Mouse (Mus musculus): ENCODE results near the gene Ifitm3. TPM values are rescaled to one million over a fixed set of nuclear protein-coding genes. Genes with fewer than 3 reads are reported as not detected.
"Not testable (repeated sequence)": the region's sequence is repeated elsewhere in the genome, so short reads cannot be mapped to it uniquely, and the experiment has no call there.

The Ifitm3 gene
- polyA plus RNA-seq, 1 experiment from 2014 or later: 166 TPM

DNA sequence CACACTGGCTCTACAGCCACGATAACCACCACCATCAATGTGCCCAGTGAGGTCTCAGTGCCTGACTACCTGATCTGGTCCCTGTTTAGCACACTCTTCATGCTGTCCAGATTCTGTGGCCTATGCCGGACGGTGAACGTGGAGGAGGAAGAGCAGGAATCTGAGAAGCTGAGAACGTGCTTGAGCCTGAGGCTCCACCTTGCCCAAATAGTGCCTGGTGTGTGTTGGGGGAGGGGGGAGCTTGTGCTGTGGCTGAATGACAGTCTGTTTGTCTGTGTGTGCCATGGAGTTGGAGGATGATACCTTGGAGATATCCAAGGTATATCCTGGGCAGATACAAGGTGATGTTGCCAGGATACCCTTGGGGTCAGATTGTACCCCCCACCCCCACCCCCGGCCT is 20.4 kb downstream of the Ifitm3 start:
- Histone ChIP-seq H3K9me3 (ENCODE audit: control insufficient read depth, low read length) (no peaks in the 10 kb centered on the region), H3K4me3 (ENCODE audit: low read length) (no peak overlapping the region)
- WGBS: 42% methylated on average over 6 of the region's 6 CpGs

DNA sequence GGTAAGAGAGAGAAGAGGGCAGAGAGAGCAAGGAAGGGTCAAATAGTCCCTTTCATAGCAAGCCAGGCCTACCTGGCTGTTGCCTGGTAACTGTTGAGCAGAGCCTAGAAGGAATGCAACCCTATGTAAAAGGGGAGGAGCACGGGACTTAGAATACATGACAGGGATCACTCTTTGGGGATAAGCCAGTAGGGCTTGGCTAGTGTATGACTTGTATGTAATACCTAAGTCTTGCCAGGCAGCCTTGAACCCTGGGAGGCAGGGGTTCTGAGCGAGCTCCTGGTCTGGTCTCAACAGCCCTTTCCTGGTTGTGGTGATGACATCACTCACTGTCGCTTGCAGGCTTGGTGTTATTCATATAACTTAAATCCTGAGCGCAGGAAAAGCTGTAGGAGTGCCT is 21.5 kb downstream of the Ifitm3 start:
- Histone ChIP-seq H3K4me2 (replicated peaks; ENCODE audit: low read depth, low read length) (no peak overlapping the region), H3K36me3 (ENCODE audit: control insufficient read depth, insufficient read depth, low read length) (no peaks in the 10 kb centered on the region), H3K9me3 (ENCODE audit: control insufficient read depth, low read length) (no peaks in the 10 kb centered on the region), H3K27ac (ENCODE audit: low read depth, low read length) (no peak overlapping the region), H3K4me1 (ENCODE audit: control insufficient read depth, insufficient read depth, low read length) (no peaks in the 10 kb centered on the region), H3K4me3 (ENCODE audit: low read length) (no peak overlapping the region), H3K9ac (ENCODE audit: low read depth, low read length) (no peak overlapping the region), H3K27me3 (ENCODE audit: control insufficient read depth, insufficient read depth, low read length) (no peaks in the 10 kb centered on the region)
- WGBS: 86% methylated on average over 4 of the region's 4 CpGs
- ATAC-seq (ENCODE audit: low FRiP score, low TSS enrichment): no peak

More for the DNA sequence above, 20.4 kb downstream of the Ifitm3 start:
- Histone ChIP-seq H3K4me2 (replicated peaks; ENCODE audit: low read depth, low read length) (no peak overlapping the region), H3K4me1 (ENCODE audit: control insufficient read depth, insufficient read depth, low read length) (no peaks in the 10 kb centered on the region), H3K36me3 (ENCODE audit: control insufficient read depth, insufficient read depth, low read length) (no peaks in the 10 kb centered on the region), H3K27me3 (ENCODE audit: control insufficient read depth, insufficient read depth, low read length) (no peaks in the 10 kb centered on the region), H3K27ac (ENCODE audit: low read depth, low read length) (no peak overlapping the region), H3K9ac (ENCODE audit: low read depth, low read length) (no peak overlapping the region)
- ATAC-seq (ENCODE audit: low FRiP score, low TSS enrichment): no peak

- no peak overlapping the region for H3K27ac ChIP-seq (ENCODE audit: low read depth, low read length)
- H3K9ac ChIP-seq (ENCODE audit: low read depth, low read length): no peak overlapping the region
- WGBS: 88% methylated on average over 17 of the region's 17 CpGs
- no peaks in the 10 kb centered on the region for H3K9me3 ChIP-seq (ENCODE audit: control insufficient read depth, low read length)
- H3K4me2 ChIP-seq (replicated peaks; ENCODE audit: low read depth, low read length): no peak overlapping the region
- H3K36me3 ChIP-seq (ENCODE audit: control insufficient read depth, insufficient read depth, low read length): no peaks in the 10 kb centered on the region
- H3K4me3 ChIP-seq (ENCODE audit: low read length): no peak overlapping the region
- H3K27me3 ChIP-seq (ENCODE audit: control insufficient read depth, insufficient read depth, low read length): no peaks in the 10 kb centered on the region
- no peak for ATAC-seq (ENCODE audit: low FRiP score, low TSS enrichment)
- H3K4me1 ChIP-seq (ENCODE audit: control insufficient read depth, insufficient read depth, low read length): no peaks in the 10 kb centered on the region
These were observed 23.1 kb downstream of the Ifitm3 start for GRCm38 (mm10) chr7:140987182-140988138.

DNA sequence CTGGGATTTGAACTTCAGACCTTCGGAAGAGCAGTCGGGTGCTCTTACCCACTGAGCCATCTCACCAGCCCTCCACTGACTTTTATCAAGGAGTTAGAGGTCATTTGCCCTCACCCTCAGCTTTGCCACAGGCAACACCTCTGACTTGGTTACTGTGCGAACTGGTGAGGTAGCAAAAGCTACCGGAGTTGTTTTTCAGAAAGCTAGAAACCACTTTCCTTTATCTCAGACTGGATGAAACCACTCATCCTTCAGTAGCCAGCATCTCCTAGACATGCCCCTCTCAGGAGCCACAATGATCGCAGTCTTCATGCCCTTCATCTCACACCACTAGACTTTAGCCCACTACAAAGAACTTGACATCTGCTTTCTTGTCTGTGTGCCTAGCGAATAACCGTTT is 27.6 kb downstream of the Ifitm3 start:
- no peak for ATAC-seq (ENCODE audit: low FRiP score, low TSS enrichment)
- no peak overlapping the region for H3K9ac ChIP-seq (ENCODE audit: low read depth, low read length)
- WGBS: 92% methylated on average over 7 of the region's 7 CpGs

DNA sequence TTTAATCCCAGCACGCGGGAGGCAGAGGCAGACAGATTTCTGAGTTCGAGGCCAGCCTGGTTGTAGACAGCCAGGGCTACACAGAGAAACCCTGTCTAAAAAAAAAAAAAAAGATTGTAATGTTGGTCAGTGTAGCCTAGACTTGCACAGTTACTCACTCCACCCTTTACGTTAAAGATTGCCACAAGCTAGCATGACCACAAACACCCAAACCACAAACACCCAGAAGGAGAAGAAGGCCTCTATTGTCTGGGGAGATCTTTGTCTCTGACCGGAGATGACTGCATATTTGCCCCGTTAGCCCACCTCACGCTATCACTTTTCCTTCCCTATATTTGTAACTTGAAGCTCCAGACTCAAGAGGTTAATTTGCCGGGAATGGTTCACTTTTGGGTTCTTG is 28.9 kb downstream of the Ifitm3 start:
- no peaks in the 10 kb centered on the region for H3K27me3 ChIP-seq (ENCODE audit: control insufficient read depth, insufficient read depth, low read length)
- H3K36me3 ChIP-seq (ENCODE audit: control insufficient read depth, insufficient read depth, low read length): no peaks in the 10 kb centered on the region
- no peak for ATAC-seq (ENCODE audit: low FRiP score, low TSS enrichment)
- no peak overlapping the region for H3K4me3 ChIP-seq (ENCODE audit: low read length)
- no peak overlapping the region for H3K4me2 ChIP-seq (replicated peaks; ENCODE audit: low read depth, low read length)
- H3K27ac ChIP-seq (ENCODE audit: low read depth, low read length): no peak overlapping the region
- 92% methylated on average over 8 of the region's 8 CpGs for WGBS
- no peak overlapping the region for H3K9ac ChIP-seq (ENCODE audit: low read depth, low read length)
- H3K4me1 ChIP-seq (ENCODE audit: control insufficient read depth, insufficient read depth, low read length): no peaks in the 10 kb centered on the region
- H3K9me3 ChIP-seq (ENCODE audit: control insufficient read depth, low read length): no peaks in the 10 kb centered on the region

More for the DNA sequence above, 27.6 kb downstream of the Ifitm3 start:
- Histone ChIP-seq H3K4me1 (ENCODE audit: control insufficient read depth, insufficient read depth, low read length) (no peaks in the 10 kb centered on the region), H3K27ac (ENCODE audit: low read depth, low read length) (no peak overlapping the region), H3K4me3 (ENCODE audit: low read length) (no peak overlapping the region), H3K36me3 (ENCODE audit: control insufficient read depth, insufficient read depth, low read length) (no peaks in the 10 kb centered on the region), H3K4me2 (replicated peaks; ENCODE audit: low read depth, low read length) (no peak overlapping the region), H3K27me3 (ENCODE audit: control insufficient read depth, insufficient read depth, low read length) (no peaks in the 10 kb centered on the region), H3K9me3 (ENCODE audit: control insufficient read depth, low read length) (no peaks in the 10 kb centered on the region)

DNA sequence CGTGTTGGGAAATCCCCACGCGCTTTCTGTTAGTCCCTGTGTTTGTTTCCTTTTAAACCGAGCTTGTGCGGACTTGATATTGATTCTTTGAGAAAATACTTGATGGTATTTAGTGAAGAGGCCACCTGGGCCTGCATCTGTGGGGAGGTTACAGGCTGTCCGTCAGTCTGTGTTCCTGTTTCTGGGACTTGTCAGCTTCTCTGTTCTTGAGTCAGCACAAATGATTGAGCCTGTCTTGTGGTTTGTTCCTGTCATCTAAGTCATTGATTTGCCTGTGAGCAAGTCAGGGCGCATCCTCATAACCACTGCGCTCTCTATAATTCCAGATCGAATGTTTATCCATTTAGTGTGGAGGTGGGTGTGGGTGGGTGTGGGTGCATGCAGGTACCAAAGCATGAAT is 33.9 kb downstream of the Ifitm3 start:
- WGBS: 88% methylated on average over 9 of the region's 9 CpGs
- H3K27me3 ChIP-seq (ENCODE audit: control insufficient read depth, insufficient read depth, low read length); H3K36me3 ChIP-seq (ENCODE audit: control insufficient read depth, insufficient read depth, low read length); H3K4me3 ChIP-seq (ENCODE audit: low read length); ATAC-seq (ENCODE audit: low FRiP score, low TSS enrichment); H3K9me3 ChIP-seq (ENCODE audit: control insufficient read depth, low read length); H3K9ac ChIP-seq (ENCODE audit: low read depth, low read length); H3K4me2 ChIP-seq (replicated peaks; ENCODE audit: low read depth, low read length); H3K27ac ChIP-seq (ENCODE audit: low read depth, low read length): not testable (repeated sequence)
- H3K4me1 ChIP-seq (ENCODE audit: control insufficient read depth, insufficient read depth, low read length): peaks cover 10% of the 10 kb centered on the region; the same call in 1 of the 2 replicates

- Histone ChIP-seq H3K27ac (ENCODE audit: low read depth, low read length) (no peak overlapping the region), H3K9ac (ENCODE audit: low read depth, low read length) (no peak overlapping the region), H3K4me3 (ENCODE audit: low read length) (no peak overlapping the region), H3K36me3 (ENCODE audit: control insufficient read depth, insufficient read depth, low read length) (no peaks in the 10 kb centered on the region), H3K4me2 (replicated peaks; ENCODE audit: low read depth, low read length) (no peak overlapping the region), H3K9me3 (ENCODE audit: control insufficient read depth, low read length) (no peaks in the 10 kb centered on the region), H3K27me3 (ENCODE audit: control insufficient read depth, insufficient read depth, low read length) (no peaks in the 10 kb centered on the region), H3K4me1 (ENCODE audit: control insufficient read depth, insufficient read depth, low read length) (peaks cover 10% of the 10 kb centered on the region; the same call in 1 of the 2 replicates)
- no peak for ATAC-seq (ENCODE audit: low FRiP score, low TSS enrichment)
- WGBS: 33% methylated on average over 3 of the region's 3 CpGs
These were observed 35.1 kb downstream of the Ifitm3 start for GRCm38 (mm10) chr7:140975465-140975864.

DNA sequence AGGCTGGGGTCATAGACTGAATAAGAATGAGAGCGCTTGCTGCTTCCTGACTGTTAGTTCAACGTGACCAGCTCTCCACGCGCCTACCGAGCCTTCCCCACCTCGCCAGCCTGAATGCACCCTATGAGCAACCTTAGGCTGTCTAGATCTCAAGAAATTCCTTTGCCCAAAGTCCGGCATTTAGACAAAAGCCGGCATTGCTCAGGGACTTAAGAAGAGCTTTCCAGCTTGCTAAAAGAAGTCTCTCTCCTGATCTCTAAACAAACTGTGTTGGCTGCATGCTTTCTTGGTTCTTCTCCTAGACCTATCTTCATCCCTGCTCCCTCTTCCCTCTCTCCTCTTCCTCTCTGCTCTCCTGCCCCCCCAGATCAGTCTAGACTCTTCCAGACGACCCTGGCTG is 35.6 kb downstream of the Ifitm3 start:
- no peaks in the 10 kb centered on the region for H3K9me3 ChIP-seq (ENCODE audit: control insufficient read depth, low read length)
- peaks cover 10% of the 10 kb centered on the region; the same call in 1 of the 2 replicates for H3K4me1 ChIP-seq (ENCODE audit: control insufficient read depth, insufficient read depth, low read length)
- H3K27me3 ChIP-seq (ENCODE audit: control insufficient read depth, insufficient read depth, low read length): no peaks in the 10 kb centered on the region
- no peak overlapping the region for H3K4me2 ChIP-seq (replicated peaks; ENCODE audit: low read depth, low read length)
- no peak overlapping the region for H3K27ac ChIP-seq (ENCODE audit: low read depth, low read length)
- H3K36me3 ChIP-seq (ENCODE audit: control insufficient read depth, insufficient read depth, low read length): no peaks in the 10 kb centered on the region
- H3K4me3 ChIP-seq (ENCODE audit: low read length): no peak overlapping the region
- 28% methylated on average over 9 of the region's 9 CpGs for WGBS
- no peak for ATAC-seq (ENCODE audit: low FRiP score, low TSS enrichment)
- no peak overlapping the region for H3K9ac ChIP-seq (ENCODE audit: low read depth, low read length)

GRCm38 (mm10) chr7:140973396-140974165 is 37.0 kb downstream of the Ifitm3 start:
- no peaks in the 10 kb centered on the region for H3K9me3 ChIP-seq (ENCODE audit: control insufficient read depth, low read length)
- no peaks in the 10 kb centered on the region for H3K27me3 ChIP-seq (ENCODE audit: control insufficient read depth, insufficient read depth, low read length)
- H3K4me1 ChIP-seq (ENCODE audit: control insufficient read depth, insufficient read depth, low read length): peaks cover 10% of the 10 kb centered on the region; the same call in 1 of the 2 replicates
- WGBS: 36% methylated on average over 14 of the region's 14 CpGs
- H3K9ac ChIP-seq (ENCODE audit: low read depth, low read length): no peak overlapping the region
- no peak for ATAC-seq (ENCODE audit: low FRiP score, low TSS enrichment)
- no peak overlapping the region for H3K27ac ChIP-seq (ENCODE audit: low read depth, low read length)
- no peaks in the 10 kb centered on the region for H3K36me3 ChIP-seq (ENCODE audit: control insufficient read depth, insufficient read depth, low read length)
- H3K4me3 ChIP-seq (ENCODE audit: low read length): no peak overlapping the region
- H3K4me2 ChIP-seq (replicated peaks; ENCODE audit: low read depth, low read length): no peak overlapping the region

All from kidney, embryonic 14.5 days (tissue).